Mouse (Mus musculus) Patski (cell line): ENCODE results near the gene Phykpl. TPM values are rescaled to one million over a fixed set of nuclear protein-coding genes. Genes with fewer than 3 reads are reported as not detected.
"Not testable (repeated sequence)": the region's sequence is repeated elsewhere in the genome, so short reads cannot be mapped to it uniquely, and the experiment has no call there.

Experiments used
- ATAC-seq: fragments of 100-300 bp; one replicate; pipeline ENCODE4 v1.8.0; 2021
- CTCF ChIA-PET: fragments of 350-600 bp; sonication (Branson Sonifier 250); formaldehyde crosslinking; loops from one replicate; lab custom pipeline; 2022; ENCODE audit warnings: inconsistent platforms; lab: Charles Lee
- POLR2A ChIA-PET: fragments of 350-600 bp; sonication (Branson Sonifier 250); formaldehyde crosslinking; loops from one replicate; lab custom pipeline; 2022; ENCODE audit warnings: antibody characterized with exemption, inconsistent platforms; lab: Charles Lee
- DNase-seq: peaks from one replicate; pipeline ENCODE4 v3.0.0-alpha.2; 2011; ENCODE audit warnings: low read depth, low spot score
- H3K27me3 ChIP-seq: fragments of 371-371 bp; one replicate; pipeline ENCODE4 v1.5.1; 2021
- CTCF ChIP-seq: fragments of 100-300 bp; IDR thresholded peaks from one replicate; pipeline ENCODE4 v1.5.1; 2021
- in situ Hi-C: fragments of 300-500 bp; cut with MboI; formaldehyde crosslinking; loops from 3 replicates; pipeline ENCODE4 v1.11.1; 2018; ENCODE audit warnings: low pct_unique_long_range_greater_than_20kb, mixed read lengths
- polyA plus RNA-seq: library from polyadenylated mRNA; unstranded; gene quantifications from one replicate; pipeline ENCODE4 v1.2.3, GENCODE M21; 2021

Phykpl gene
- polyA plus RNA-seq, 1 experiment from 2014 or later, result 18.4 TPM

GRCm38 (mm10) chr11:51594715-51595350 lies 10.3 kb downstream of the Phykpl start:
- H3K27me3 ChIP-seq, result no peaks in the 10 kb centered on the region
- no peak for ATAC-seq
- ChIA-PET CTCF (interaction anchor here (1.6 kb wide), 1 partner anchor 10 kb away, joined by 5 read pairs; the partner anchor contains the start of gene Phykpl), POLR2A (interaction anchor here (0.8 kb wide), 1 partner anchor 10 kb away, joined by 4 read pairs; no protein-coding TSS in a partner anchor)
- in situ Hi-C loops, result no loop called here
- TF ChIP-seq CTCF, result no peak
- DNase-seq, result no peak

DNA sequence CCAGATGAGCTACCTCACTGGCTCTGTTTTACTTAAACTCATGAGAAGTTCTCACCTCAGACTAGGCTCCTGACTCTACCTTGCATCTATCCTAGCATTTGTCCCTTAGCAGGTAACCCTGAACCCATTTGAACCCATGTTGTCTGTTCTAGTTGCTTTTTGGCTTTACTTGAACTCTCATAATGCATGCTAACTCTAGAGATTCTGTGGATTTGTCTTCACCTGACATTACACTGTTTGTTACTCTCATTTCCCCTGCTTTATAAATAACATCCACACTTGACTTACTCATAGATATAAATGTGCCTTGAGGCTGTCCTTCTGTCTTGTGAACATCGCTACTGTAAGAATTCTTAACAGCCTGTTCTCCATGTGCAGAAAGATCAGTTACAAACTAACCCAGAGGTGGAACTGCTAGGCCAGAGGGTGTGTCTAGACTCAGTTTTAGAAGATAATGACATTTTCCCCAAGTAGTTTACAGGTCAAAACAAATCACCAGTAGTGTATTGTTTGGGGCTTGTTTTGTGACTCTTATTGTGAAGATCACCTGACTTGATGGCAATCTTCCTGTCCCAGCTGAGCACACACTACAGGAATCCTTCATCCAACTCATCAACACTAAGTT lies 11.0 kb downstream of the Phykpl start:
- TF ChIP-seq CTCF, result no peak
- H3K27me3 ChIP-seq, result no peaks in the 10 kb centered on the region
- ChIA-PET CTCF (interaction anchor here (1.6 kb wide), 1 partner anchor 11 kb away, joined by 5 read pairs; the partner anchor contains the start of gene Phykpl), POLR2A (interaction anchor here (0.8 kb wide), 1 partner anchor 9 kb away, joined by 4 read pairs; no protein-coding TSS in a partner anchor)
- no peak for ATAC-seq
- in situ Hi-C loops, result no loop called here
- no peak for DNase-seq

DNA sequence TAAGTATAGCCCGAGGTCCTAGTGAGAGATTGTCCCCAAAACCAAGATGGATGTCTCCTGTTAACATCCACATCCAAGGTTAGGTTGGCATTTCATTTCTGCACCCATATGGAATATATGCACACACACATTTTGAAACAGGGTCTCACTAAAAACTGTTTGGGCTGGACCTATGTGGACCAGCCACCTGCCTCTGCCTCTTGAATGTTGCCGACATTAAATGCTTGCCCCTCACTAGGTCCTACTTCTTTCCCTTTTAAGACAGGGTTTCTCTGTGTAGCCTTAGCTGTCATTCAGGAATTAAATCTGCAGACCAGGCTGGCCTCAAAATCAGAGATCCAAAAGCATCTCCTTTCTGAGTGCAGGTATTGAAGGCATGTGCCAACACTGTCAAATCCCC lies 13.0 kb downstream of the Phykpl start:
- DNase-seq (no peak), ATAC-seq (no peak)
- in situ Hi-C loops, result no loop called here
- ChIA-PET CTCF (interaction anchor here (1.2 to 1.7 kb wide), 2 partner anchors 11 to 13 kb away, joined by 4 to 6 read pairs; partner anchors contain the start of gene Phykpl), POLR2A (interaction anchor here (1.8 kb wide), 1 partner anchor 8 kb away, joined by 9 read pairs; no protein-coding TSS in a partner anchor)
- TF ChIP-seq CTCF, result no peak
- no peaks in the 10 kb centered on the region for H3K27me3 ChIP-seq

DNA sequence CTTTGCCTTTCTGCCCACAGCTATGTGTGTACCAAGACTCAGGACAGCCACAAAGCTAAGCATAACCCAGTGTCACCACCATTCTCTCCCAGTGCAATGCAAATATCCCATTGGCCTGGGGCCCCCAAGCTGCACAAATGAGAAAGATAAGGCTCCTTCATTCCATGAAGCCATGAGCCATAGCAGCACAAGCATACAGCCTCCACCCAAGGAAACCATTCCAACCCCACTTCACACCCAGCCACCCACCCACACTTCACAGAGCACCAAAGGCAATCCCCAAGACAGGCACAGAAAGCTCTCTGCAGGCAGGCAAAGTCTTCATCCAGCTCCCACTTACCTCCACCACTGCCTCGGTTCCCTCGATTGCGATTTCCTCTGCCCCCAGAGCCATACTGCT lies 17.7 kb downstream of the Phykpl start:
- TF ChIP-seq CTCF, result no peak
- H3K27me3 ChIP-seq, result no peaks in the 10 kb centered on the region
- in situ Hi-C loops, result no loop called here
- ATAC-seq (no peak), DNase-seq (no peak)
- POLR2A ChIA-PET, result interaction anchor here (1.0 to 1.9 kb wide), 3 partner anchors 12 to 17 kb away, joined by 3 to 6 read pairs (median 3); partner anchors contain the start of gene Phykpl
- CTCF ChIA-PET, result interaction anchor here (1.3 to 1.7 kb wide), 4 partner anchors 14 to 85 kb away, joined by 3 to 6 read pairs (median 3); partner anchors contain the start of gene Phykpl

- in situ Hi-C loops, result no loop called here
Measured at GRCm38 (mm10) chr11:51605602-51606446, 21.3 kb downstream of the Phykpl start.

GRCm38 (mm10) chr11:51606447-51607095 lies 22.0 kb downstream of the Phykpl start, which contains the start of gene Hnrnpab:
Gene Hnrnpab, minus strand, starts transcription at chr11:51606847.
- no peak for TF ChIP-seq CTCF
- ChIA-PET CTCF (interaction anchor here (1.0 to 2.3 kb wide), 4 partner anchors 9 to 82 kb away, joined by 3 to 7 read pairs (median 4); partner anchors contain the start of gene 0610009B22Rik), POLR2A (interaction anchor here (0.6 to 1.9 kb wide), 15 partner anchors 9 to 343 kb away, joined by 3 to 9 read pairs (median 3); partner anchors contain the start of genes 0610009B22Rik, BC049762, Phykpl and Rmnd5b)
- H3K27me3 ChIP-seq, result no peaks in the 10 kb centered on the region
- DNase-seq, result peak; percentile 83
- ATAC-seq, result peak; percentile 74
- in situ Hi-C loops, result no loop called here

More at GRCm38 (mm10) chr11:51605602-51606446, 21.3 kb downstream of the Phykpl start:
- ATAC-seq (peak; percentile 81), DNase-seq (no peak)
- ChIA-PET CTCF (interaction anchor here (1.0 to 2.3 kb wide), 5 partner anchors 11 to 83 kb away, joined by 3 to 7 read pairs (median 4); partner anchors contain the start of gene 0610009B22Rik), POLR2A (interaction anchor here (0.6 to 1.9 kb wide), 15 partner anchors 9 to 343 kb away, joined by 3 to 9 read pairs (median 5); partner anchors contain the start of genes 0610009B22Rik, BC049762, Phykpl and Rmnd5b)
- TF ChIP-seq CTCF, result no peak
- H3K27me3 ChIP-seq, result no peaks in the 10 kb centered on the region

DNA sequence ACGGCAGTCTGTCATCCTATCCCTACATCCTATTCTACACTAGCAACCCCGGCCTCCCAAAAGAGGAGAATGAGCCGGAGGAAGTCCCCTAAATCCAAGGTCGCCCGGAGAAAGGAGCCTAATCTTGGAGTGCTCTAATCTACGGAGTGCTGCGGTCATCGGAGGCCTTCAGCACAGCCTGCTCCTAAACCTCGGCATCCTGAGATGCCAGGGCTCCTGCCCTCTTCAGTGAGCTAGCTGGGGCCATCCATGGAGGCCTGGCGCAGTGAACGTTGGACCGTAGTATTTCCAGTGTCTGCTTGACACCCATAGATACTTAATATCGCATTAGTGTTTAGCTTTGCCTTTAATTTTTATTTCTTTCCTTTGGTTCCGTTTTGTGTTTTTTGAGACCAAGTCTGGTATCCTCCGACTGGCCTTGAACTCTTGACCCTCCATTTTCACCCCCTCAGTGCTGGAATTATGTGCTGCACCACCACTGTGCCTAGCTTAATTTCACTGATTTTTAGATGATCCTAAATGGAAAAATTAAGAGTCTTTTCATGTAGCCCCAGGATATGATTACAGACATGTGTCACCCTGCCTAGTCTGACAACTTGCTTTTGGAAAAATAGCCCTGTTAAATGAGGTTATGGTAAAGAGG lies 22.7 kb downstream of the Phykpl start:
- DNase-seq (no peak), ATAC-seq (peak; percentile 42)
- in situ Hi-C loops, result no loop called here
- ChIA-PET CTCF (interaction anchor here (1.0 to 2.3 kb wide), 4 partner anchors 8 to 82 kb away, joined by 3 to 7 read pairs (median 4); partner anchors contain the start of gene 0610009B22Rik), POLR2A (interaction anchor here (0.5 to 1.9 kb wide), 12 partner anchors 8 to 344 kb away, joined by 3 to 9 read pairs (median 3); partner anchors contain the start of genes 0610009B22Rik, BC049762 and Phykpl)
- H3K27me3 ChIP-seq, result no peaks in the 10 kb centered on the region
- TF ChIP-seq CTCF, result no peak

- no peak for TF ChIP-seq CTCF
- ChIA-PET POLR2A (no interaction called here), CTCF (interaction anchor here (1.0 to 1.5 kb wide), 2 partner anchors 10 to 72 kb away, joined by 3 read pairs; partner anchors contain the start of gene Nhp2)
- H3K27me3 ChIP-seq, result no peaks in the 10 kb centered on the region
- in situ Hi-C loops, result no loop called here
- ATAC-seq (no peak), DNase-seq (no peak)
Measured at GRCm38 (mm10) chr11:51609266-51609909, 24.8 kb downstream of the Phykpl start.

DNA sequence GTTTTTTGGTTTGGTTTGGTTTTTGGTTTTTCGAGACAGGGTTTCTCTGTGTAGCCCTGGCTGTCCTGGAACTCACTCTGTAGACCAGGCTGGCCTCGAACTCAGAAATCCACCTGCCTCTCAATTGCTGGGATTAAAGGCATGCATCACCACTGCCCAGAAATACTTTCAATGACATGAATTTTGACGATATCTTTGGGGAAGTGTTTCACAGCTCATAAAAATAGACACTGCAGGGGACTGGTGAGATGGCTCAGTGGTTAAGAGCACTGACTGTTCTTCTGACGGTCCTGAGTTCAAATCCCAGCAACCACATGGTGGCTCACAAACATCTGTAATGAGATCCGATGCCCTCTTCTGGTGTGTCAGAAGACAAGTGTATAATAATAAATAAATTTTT lies 25.4 kb downstream of the Phykpl start:
- DNase-seq, CTCF ChIA-PET, POLR2A ChIA-PET, ATAC-seq, in situ Hi-C loops, H3K27me3 ChIP-seq: not testable (repeated sequence)
